Mouse (Mus musculus): ENCODE measurements around the gene Tacc2.

The Tacc2 gene

DNA sequence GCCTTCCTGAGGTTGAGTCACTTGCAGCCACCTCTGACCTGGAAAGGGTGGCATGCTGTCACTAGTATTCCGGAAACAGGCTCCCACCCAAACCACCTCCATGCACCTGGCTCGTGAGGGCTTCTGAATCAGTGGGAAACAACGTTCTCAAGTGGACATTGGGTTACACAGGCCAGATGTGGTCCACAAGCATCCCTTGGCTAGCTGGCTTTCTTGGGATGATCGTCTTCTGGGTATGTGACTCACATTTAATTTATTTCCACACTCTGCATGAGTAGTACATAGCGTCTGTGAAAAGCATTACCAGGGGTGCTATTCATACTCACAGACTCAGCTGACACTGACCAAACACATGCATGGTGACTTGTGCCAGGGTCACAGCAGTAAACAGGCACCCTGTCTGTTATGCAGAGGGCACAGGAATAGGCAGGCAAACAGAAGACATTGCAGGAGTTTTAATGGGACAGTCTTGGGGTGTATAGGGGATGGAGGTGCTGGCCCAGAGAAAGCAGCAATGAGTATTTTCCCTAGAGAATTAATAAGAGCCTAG, 205.3 kb downstream of the Tacc2 start:
- DNase-seq = no peak

DNA sequence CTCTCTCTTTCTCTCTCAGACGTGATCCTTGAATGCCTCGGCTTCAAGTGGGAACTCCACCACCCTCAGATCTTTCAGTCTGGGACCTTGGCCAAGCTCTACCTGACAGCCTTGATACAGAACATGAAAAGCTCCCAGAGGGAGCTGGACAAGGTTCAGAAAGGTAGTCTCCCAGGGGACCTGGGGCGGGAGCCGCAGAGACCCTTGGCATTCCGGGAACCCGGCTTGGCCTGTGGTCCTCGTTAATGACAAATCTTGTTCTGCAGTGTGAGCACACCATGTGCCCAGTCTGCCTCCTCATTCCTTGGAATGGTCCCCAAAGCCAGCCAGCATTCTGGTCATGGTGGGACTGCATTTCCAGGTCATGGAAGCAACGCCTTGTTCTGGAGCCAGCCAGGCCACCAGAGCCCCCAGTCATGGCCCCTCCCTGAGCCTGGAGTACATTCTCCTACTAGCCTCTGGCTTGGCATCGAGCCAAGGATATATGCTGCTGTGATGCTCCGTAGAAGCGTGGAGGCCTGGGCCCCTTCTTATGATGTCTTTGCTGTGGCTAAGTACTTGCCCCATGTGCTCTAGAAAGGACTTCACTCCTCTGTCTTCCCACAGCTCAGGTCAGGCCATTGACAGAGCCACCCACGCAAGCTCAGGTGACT, 208.8 kb downstream of the Tacc2 start:
- peak; percentile 61 to 68 for DNase-seq

DNA sequence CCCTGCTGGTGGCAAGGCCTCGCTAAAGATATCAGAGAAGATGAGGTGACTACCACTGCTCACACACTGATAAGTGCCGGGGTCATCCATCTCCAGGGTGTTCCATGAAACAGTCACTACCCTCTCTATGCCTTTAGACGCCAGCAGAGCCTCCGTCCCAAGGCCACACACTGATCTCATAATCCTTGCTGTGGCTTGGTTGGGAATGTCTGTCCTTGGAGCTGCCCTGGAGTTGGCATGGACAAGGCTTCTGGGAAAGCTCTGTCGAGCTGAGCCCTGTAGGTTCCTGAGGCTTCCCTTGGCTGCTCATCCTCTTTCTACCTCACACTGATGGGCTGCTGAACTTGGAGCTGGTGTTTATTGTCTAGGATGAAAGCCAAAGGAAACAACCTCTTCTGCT, 209.5 kb downstream of the Tacc2 start:
- peak in 1 of 2 experiments; percentile 26 for DNase-seq

DNA sequence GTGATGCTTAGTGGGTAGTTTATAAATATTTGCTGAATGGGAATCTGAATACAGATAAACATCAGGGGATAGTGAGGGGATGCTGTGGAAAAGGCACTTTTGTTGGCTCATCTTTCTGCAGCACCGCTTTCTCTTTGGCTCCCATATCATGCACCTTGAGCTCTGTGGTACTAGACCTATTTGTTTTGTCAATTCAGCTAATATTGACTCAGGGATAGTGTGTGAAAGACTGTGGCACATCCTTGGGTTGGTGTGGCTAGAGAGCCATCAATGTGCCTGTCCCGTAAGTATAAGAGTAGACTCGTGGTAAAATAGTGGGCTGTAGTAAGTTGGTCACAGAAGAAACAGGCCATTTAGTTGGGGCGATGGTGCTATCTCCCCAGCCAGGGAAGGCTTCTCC, 210.3 kb downstream of the Tacc2 start:
- no peak for DNase-seq

DNA sequence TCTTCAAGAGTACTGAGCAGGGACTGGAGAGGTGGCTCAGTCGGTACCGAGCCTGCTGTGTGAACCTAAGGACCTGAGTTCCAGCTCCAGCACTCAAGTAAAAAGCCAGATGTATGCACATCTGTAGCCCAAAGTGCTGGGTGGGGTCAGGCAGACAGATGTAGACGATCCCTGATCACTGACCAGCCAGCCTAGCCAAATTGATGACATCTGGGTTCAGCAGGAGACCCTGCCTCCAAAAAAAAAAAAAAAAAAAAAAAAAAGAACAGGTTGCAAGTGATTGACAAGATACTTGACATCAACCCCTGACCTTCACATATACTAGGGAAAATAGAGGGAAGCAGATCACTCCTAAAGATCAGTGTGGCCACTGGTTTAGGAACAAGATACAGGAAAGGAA, 211.7 kb downstream of the Tacc2 start:
- DNase-seq = no peak

DNA sequence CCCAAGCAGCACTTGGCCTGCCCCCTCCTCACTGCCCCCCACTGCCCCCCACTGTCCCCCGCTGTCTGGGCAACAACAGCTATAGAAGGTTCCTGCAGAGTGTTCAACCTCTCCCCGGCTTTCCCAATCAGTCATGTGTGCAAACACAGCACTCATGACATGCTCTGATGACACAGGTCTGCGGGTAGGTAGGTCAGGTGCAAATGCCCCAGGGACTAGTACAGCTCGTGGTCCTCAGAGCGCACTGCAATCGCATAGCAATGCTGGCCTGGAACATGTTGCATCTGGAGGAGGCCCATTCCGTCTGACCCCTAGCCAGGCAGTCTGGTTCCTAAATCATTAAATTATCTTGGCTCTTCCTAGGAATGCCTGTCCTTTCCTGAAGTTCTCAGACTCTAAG, 212.2 kb downstream of the Tacc2 start:
- DNase-seq = no peak

DNA sequence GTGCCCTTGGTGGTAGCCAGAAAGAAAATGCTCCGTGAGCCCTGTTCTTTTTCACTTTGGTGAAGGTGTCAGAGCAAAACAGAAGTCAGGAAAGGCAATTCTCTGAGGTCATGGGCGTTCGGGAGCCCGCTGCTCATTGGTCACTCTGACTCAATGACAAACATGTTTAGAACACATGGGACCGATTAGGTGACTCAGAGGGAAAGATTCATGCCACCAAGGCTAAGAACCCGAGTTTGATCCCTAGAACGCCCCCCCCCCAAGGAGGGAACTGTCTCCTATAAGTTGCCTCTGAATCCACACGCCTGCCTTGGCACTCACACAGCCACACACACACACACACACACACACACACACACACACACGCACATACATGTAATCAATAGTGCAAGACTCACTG, 216.4 kb downstream of the Tacc2 start:
- DNase-seq = no peak

DNA sequence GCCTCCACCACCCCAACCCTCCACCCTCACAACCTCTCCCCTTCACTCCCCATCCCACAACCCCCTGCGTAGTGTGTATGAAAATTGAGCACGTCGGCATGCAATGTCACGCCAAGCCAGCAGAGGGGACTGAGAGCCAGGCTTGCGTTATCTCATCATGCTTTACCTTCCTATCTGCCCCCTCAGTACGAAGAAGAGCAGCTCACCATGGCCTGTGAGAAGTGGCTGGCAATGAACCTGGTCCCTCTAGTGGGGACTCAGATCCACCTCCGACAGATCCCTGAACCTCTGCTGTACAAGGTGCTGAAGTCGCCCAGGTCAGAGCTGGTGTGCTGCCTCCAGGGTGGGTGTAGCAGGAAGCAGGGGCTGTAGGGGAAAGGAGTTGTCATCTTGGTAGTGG, 219.5 kb downstream of the Tacc2 start:
- no peak for DNase-seq

DNA sequence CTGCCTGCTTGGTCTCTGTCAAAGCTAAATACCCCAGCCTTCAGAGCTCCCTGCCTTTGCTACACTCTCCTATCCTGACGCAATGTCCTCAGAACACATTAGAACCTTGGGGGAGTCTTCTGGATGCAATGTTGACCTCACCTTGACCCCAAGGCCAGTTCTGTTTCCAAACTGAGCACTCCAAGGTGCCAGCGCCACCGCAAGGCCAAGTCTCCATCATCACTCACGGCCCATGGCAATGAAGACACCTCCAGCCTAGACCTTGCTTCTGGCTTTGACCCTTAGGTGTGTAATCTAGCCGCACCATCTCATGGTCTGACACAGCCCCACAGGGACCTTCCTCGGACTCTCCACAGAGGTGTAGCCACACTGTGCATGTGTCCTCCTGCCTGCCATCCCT, 220.3 kb downstream of the Tacc2 start:
- no peak for DNase-seq

DNA sequence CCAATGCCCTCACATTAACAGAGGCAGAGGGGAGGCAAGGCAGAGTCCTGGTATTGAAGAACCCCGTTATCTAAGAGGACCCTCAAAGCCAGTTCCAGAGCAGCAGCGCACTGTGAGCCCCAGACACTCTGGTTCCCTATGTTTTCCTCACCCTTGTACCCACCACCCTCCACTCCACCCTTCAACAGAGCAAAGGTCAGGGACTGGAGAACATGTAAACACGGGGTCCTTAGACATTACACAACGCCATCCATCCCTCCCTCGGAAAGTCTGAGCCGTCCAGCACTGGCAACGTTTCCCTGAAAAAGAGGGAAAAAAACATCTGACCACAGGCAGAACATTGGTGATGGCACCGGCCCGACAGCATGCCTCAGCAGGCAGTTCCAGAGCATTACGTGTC, 222.2 kb downstream of the Tacc2 start:
- no peak for DNase-seq

DNA sequence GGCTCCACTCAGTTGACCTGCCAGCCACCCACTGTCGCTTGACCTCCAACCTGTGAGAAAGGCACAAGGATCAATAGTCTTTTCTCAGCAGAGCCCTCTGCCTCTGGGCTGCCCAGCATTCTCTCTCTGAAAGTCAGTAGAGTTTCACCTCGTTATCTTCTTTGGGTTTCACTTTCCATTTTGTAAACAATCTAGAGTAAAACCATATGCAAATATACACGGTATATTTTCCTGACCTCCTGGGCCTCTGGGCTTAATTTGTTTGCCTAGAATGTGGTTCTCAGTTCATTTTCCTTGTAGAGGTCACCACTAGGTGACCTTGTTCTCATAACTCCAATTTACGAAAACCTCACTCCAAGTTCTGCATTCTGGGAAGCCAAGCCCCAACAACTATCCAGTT, 223.4 kb downstream of the Tacc2 start:
- no peak for DNase-seq

DNA sequence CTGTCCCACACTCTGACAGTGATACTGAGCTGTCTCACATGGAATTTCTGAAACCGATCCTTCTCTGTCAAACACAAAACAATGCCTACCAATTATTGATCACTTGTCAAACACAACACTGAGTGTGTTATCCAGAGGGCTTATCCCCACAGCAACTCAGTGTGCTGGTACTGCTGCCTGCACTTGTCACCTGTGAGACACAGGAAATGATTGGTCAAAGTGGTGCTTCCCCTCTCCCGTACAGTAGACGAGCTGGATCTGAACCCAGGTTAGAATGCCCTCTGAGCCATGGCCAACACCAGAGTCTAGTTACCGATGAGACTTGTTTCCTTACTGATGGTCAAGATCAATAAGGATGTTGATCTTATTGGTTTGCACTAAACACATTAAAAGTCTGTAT, 224.6 kb downstream of the Tacc2 start:
- no peak for DNase-seq

DNA sequence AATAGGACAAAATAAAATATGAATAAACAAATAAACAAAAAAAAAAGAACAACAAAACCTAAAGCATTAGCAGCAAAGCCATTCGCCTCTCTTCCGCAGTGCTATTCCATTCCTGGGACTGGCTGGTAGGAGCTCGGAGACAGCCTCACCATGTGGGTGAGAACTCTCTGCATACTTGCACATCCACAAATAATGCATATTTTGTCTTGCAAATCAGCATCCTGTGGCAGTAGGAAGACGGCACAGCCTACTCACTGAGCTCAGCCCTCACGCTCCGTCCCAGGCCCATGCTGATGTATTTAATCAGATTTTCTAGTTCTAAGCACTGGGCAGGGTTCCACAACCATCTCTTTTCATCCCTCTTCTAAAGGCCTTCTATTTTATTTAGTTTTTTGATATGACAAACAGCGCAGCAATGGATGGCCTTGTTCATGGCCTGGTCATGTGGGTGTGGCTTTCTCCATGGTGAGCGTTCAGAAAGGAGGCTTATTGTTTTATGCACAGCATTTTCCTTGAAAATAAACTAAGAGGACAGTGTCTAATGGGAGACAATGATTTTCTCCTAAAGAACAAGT, 226.1 kb downstream of the Tacc2 start:
- DNase-seq = no peak

DNA sequence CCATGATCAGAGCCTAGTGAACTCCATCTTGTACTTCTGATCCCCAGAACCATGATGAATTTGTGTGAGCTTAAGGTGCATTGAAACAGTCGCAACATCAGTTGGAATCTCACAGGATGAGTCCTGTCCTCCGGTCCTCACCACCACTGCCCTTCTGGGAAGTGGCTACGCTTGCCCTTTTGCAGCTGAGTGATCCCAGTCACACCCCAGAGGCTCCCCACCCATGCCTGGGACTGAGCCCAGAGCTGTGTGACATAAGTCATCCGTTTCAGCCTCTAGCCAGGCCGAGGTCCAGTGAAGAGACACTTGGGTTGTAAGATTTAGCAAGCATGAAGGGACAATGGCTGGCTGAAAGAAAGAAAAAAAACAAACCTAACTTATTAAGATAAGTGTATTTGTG, 227.8 kb downstream of the Tacc2 start:
- DNase-seq = no peak

DNA sequence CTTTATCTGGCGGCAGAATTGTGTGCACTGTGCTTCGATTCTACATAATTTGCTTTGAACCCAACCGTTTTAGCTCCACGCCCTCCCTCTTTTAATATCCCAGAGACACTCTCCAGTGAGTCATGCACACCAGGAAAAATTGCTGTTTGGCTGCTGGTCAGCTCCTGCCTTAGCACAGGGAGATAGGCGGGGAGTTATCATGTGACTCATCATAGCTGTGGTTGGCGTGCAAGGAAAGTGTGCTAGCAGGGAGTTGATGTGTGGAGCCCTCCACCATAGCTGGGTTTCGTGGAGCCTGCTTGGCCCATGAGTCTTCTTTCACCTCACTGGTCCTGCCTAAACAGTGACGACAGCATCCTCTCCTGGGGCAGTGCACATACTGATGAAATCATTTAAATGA, 230.5 kb downstream of the Tacc2 start:
- DNase-seq = peak; percentile 32 to 37

DNA sequence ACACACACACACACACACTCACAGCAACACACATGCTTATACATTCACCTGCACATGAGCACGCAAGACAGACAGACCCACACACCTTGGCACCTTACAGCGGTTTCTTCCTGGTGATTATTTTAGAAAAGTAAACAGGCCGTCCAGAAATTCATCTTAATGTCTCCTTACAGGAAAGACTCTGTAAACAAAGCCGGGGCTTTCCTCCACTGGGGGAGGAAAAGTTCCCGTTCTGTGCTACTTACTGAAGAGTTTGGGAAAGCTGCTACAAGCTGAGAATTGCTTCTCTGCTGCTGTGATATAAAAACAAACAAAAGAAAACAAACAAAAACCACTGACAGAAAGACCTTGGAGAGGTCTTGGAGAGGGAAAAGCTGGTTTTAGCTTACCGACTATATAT, 231.5 kb downstream of the Tacc2 start:
- DNase-seq = no peak

DNA sequence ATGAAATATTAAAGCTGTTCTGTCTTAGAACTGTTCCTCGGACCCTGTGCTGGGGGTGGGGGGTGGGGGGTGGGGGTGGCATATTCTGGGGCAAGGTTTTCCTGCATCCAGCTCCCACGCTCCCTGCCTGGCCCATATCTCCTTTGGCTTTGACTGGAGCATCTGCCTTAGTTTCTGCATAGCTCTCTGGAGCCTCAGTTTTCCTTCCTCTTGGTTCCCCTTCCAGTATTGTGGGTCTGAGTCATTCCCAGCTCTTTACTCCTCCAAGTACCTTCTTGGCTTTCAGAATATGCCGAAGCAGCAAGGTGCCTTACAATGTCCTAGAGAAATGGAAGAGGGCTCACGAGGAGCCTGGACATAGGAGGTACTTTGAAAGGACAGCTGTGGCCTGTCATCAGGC, 233.0 kb downstream of the Tacc2 start:
- DNase-seq = no peak

DNA sequence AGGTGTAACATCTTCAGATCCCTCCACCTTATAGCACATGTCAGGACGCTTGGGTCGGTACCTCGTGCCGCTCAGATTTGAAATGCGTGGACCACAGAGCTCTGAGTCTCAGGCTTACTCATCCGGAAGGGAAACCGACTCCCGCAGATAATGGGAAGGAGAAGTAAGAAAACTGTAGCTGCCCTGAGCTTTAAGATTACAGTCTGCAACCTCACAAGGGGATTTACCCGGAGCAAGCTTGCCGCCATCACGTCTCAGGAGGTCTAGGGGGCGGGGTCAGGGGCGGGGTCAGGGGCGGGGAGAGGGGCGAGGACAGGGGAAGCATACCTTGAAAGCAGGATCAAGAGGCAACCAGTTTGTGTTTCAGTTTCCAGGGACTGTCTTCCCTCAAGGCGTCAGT, 235.2 kb downstream of the Tacc2 start:
- no peak for DNase-seq
